Mouse (Mus musculus): Measurements from ENCODE around the gene Plekha5. TPM values are rescaled to one million over a fixed set of nuclear protein-coding genes. Genes with fewer than 3 reads are reported as not detected.

The Plekha5 gene
- 32.4 and 35.5 TPM in 2 replicates for polyA plus RNA-seq (2015; fragmentation: Nextera tagmentation; extraction: Ambion mirVana)

DNA sequence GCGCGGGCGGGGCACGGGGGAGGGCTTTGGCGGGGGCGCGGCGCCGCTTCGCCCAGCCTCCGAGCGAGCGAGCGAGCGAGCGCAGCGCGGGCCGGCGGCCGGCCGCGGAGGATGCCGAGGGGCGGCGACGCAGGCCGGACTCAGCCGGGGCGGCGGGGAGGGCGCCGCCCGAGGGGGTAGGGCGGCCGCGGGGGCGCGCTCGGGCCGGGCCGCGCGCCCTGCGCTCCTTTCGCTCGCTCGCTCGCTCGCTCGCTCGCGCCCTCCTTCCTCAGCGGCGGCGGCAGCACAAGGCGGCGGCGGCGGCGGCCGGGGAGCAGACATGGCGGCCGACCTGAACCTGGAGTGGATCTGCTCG, at the start of gene Plekha5:
Gene Plekha5, plus strand, starts transcription at position 209 of the 355 bp plus-strand sequence.
- peaks cover 6% of the 10 kb centered on the region; the same call in 1 of the 2 replicates for H3K36me3 ChIP-seq (ENCODE audit: control insufficient read depth, insufficient read depth, low read length)
- H3K4me2 ChIP-seq (ENCODE audit: low read depth, low read length) = peak within 1 kb of the TSS; percentile 66
- peak within 1 kb of the TSS; percentile 95 for H3K4me3 ChIP-seq (ENCODE audit: low read length)
- peak; percentile 95 for ATAC-seq (ENCODE audit: low read depth)
- H3K9ac ChIP-seq (ENCODE audit: low read length) = peak within 1 kb of the TSS; percentile 96
- H3K9me3 ChIP-seq (ENCODE audit: control insufficient read depth, low read length) = no peaks in the 10 kb centered on the region
- WGBS = 0% methylated on average over 6 of the region's 65 CpGs
- peaks cover 5% of the 10 kb centered on the region for H3K4me1 ChIP-seq (replicated peaks; ENCODE audit: control insufficient read depth, insufficient read depth, low read length)
- H3K27me3 ChIP-seq (ENCODE audit: control insufficient read depth, insufficient read depth, low read depth, low read length) = no peaks in the 10 kb centered on the region
- peak within 1 kb of the TSS; percentile 90 for H3K27ac ChIP-seq (ENCODE audit: low read length)

DNA sequence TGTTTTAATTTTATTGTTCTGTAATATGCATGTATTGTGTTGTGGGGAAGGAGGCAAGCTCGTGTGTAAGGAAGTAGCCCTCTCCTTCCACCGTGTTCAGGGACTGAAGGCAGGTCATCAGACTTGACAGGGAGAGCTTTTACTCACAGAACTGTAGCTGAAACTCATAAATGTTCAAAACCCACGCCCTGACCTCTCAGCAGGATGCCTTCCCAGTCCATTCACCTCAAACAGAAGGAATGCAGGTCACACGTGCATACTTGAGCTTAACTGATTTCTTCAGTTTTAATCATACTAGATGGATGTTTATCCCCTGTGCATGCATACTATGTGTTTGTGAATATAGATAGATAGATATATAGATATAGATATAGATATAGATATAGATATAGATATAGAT, 48.2 kb upstream of the Plekha5 start:
- Histone ChIP-seq H3K36me3 (ENCODE audit: control insufficient read depth, insufficient read depth, low read length) (no peaks in the 10 kb centered on the region), H3K4me2 (ENCODE audit: low read depth, low read length) (no peak overlapping the region), H3K9me3 (ENCODE audit: control insufficient read depth, low read length) (no peaks in the 10 kb centered on the region; the same call in 1 of the 2 replicates), H3K27me3 (ENCODE audit: control insufficient read depth, insufficient read depth, low read depth, low read length) (no peaks in the 10 kb centered on the region), H3K9ac (ENCODE audit: low read length) (no peak overlapping the region), H3K4me3 (ENCODE audit: low read length) (no peak overlapping the region), H3K27ac (ENCODE audit: low read length) (no peak overlapping the region), H3K4me1 (replicated peaks; ENCODE audit: control insufficient read depth, insufficient read depth, low read length) (no peaks in the 10 kb centered on the region)
- WGBS = 68% methylated on average over 4 of the region's 4 CpGs
- no peak for ATAC-seq (ENCODE audit: low read depth)

DNA sequence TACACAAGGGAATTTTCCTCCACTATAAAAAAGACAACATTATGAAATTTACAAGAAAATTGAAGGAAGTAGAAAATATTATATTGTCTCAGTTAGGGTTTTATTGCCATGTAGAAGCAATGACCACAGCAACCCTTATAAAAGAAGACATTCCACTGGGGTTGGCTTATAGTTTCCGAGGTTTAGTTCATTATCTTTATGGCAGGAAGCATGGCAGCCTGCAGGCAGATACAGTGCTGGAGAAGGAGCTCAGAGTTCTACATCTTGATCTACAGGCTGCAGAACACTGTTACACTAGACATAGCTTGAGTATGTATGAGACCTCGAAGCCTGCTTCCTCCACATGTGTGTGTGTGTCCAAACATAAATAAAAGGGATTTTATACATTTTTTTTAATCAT, 43.3 kb upstream of the Plekha5 start:
- Histone ChIP-seq H3K4me1 (replicated peaks; ENCODE audit: control insufficient read depth, insufficient read depth, low read length) (no peaks in the 10 kb centered on the region), H3K9ac (ENCODE audit: low read length) (no peak overlapping the region), H3K27me3 (ENCODE audit: control insufficient read depth, insufficient read depth, low read depth, low read length) (no peaks in the 10 kb centered on the region), H3K9me3 (ENCODE audit: control insufficient read depth, low read length) (no peaks in the 10 kb centered on the region), H3K4me3 (ENCODE audit: low read length) (no peak overlapping the region), H3K27ac (ENCODE audit: low read length) (no peak overlapping the region), H3K36me3 (ENCODE audit: control insufficient read depth, insufficient read depth, low read length) (no peaks in the 10 kb centered on the region), H3K4me2 (ENCODE audit: low read depth, low read length) (no peak overlapping the region)
- ATAC-seq (ENCODE audit: low read depth) = no peak
- WGBS = 62% methylated on average over 2 of the region's 2 CpGs

DNA sequence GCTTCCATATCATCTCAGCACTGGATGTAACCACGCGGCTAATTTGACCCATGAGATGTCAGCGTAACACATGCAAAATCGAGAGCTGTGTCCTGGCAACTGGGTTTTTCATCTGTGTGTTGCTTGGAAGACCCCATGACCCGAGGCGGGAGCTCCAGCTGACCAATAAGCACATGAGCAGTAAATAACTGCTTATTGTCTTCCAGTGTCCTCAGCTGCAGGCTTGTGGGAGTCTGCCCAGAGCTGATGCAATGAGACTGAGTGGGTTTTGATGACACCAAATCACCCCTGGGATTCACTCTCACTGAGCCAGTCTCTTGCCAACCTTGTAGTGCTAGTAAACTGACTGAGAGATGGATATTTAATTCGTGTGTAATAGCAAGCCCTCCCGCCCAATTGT, 42.7 kb upstream of the Plekha5 start:
- Histone ChIP-seq H3K36me3 (ENCODE audit: control insufficient read depth, insufficient read depth, low read length) (no peaks in the 10 kb centered on the region), H3K27ac (ENCODE audit: low read length) (no peak overlapping the region), H3K9me3 (ENCODE audit: control insufficient read depth, low read length) (no peaks in the 10 kb centered on the region), H3K4me1 (replicated peaks; ENCODE audit: control insufficient read depth, insufficient read depth, low read length) (no peaks in the 10 kb centered on the region), H3K4me2 (ENCODE audit: low read depth, low read length) (no peak overlapping the region), H3K4me3 (ENCODE audit: low read length) (no peak overlapping the region), H3K9ac (ENCODE audit: low read length) (no peak overlapping the region), H3K27me3 (ENCODE audit: control insufficient read depth, insufficient read depth, low read depth, low read length) (no peaks in the 10 kb centered on the region)
- 80% methylated on average over 8 of the region's 8 CpGs for WGBS
- no peak for ATAC-seq (ENCODE audit: low read depth)

DNA sequence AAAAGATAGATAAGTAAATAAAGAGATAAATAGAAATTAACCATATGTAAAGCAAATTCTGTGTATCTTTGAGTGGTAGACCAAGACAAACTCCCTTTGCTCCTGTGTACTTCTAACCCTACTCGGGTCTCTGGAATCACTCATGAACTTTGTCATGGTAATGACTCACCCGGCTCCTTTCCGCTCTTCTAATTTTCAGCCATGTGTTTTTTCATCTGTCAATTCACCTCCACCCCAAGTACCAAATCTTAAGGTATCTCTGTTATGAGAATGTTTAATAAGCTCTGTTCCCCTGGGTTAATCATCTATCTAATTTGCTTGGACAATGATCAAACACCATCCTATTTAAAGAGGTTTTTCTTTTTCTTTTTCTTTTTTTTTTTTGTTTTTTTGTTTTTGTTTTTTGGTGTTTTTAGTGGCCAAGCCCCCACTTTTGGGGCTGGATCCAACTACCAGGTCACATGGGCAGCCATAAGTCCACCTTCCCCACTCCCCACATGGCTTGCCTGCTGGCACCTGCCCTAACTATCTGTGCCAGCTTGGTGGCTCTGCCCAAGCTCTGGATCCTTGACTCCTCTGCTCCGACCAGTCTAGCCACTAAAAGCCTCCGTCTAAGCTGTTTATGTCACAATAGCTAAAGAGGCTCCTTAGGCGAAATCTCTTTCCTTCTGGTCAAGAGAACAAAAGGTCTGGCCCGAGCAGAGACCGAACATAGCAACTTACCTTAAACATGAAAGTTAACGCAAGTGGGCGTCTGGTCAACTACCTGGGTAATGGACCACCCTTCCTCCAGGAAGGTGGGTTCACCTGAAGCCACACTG, 40.1 kb upstream of the Plekha5 start:
- WGBS = 85% methylated on average over 10 of the region's 10 CpGs
- ATAC-seq (ENCODE audit: low read depth) = no peak
- no peaks in the 10 kb centered on the region for H3K4me1 ChIP-seq (replicated peaks; ENCODE audit: control insufficient read depth, insufficient read depth, low read length)
- no peak overlapping the region for H3K4me2 ChIP-seq (ENCODE audit: low read depth, low read length)
- no peak overlapping the region for H3K27ac ChIP-seq (ENCODE audit: low read length)
- no peaks in the 10 kb centered on the region for H3K27me3 ChIP-seq (ENCODE audit: control insufficient read depth, insufficient read depth, low read depth, low read length)
- H3K4me3 ChIP-seq (ENCODE audit: low read length) = no peak overlapping the region
- no peak overlapping the region for H3K9ac ChIP-seq (ENCODE audit: low read length)
- no peaks in the 10 kb centered on the region for H3K9me3 ChIP-seq (ENCODE audit: control insufficient read depth, low read length)
- no peaks in the 10 kb centered on the region for H3K36me3 ChIP-seq (ENCODE audit: control insufficient read depth, insufficient read depth, low read length)

DNA sequence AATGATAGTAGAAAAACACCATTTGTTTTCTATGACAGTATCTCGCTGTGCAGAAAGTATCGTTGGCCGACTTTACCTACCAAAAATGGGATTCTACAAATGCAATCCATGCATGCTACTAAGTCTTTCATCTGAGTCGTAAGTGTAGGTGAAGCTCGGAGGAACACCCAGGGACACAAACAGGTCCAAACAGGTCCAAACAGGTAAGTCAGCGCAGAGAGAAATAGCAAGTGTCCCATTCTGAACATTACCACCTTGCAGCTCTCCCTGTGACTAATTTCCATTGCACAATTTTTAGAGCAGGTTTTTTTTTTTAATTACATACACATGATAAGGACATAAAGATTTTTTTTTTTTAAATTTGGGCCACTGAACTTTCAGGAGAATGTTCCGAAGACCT, 27.2 kb upstream of the Plekha5 start:
- 93% methylated on average over 7 of the region's 7 CpGs for WGBS

DNA sequence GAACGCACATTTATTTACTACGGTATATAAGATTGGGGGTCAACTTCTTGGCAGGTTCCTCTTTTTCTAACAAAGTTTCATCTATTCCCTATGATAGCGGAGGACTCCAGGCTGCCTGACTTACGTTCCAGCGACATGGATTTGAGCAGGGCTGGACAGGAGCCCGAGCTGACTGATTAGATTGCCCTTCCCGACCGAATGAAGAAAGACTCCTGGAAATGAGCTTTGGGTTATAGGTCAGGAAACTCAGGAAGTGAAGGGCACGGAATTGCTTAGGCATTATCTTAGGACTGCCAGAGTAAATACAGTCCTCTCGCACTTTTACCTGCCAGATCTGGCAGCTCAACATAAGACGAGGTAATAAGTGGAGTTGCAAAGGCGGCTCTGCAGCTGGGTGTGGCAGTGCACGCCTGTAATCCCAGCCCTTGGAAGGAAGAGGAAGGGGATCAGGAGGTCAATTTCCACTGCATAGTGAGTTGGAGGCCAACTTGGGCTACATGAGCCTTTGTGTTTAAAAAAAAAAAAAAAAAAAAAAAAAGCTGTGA, 21.0 kb upstream of the Plekha5 start:
- 0 out of 2 replicates have a peak, but pooled peaks have one; percentile 10 for ATAC-seq (ENCODE audit: low read depth)
- H3K36me3 ChIP-seq (ENCODE audit: control insufficient read depth, insufficient read depth, low read length) = no peaks in the 10 kb centered on the region
- no peaks in the 10 kb centered on the region for H3K9me3 ChIP-seq (ENCODE audit: control insufficient read depth, low read length)
- 45% methylated on average over 13 of the region's 13 CpGs for WGBS
- H3K27me3 ChIP-seq (ENCODE audit: control insufficient read depth, insufficient read depth, low read depth, low read length) = no peaks in the 10 kb centered on the region
- H3K4me1 ChIP-seq (replicated peaks; ENCODE audit: control insufficient read depth, insufficient read depth, low read length) = no peaks in the 10 kb centered on the region
- no peak overlapping the region for H3K27ac ChIP-seq (ENCODE audit: low read length)
- H3K9ac ChIP-seq (ENCODE audit: low read length) = no peak overlapping the region
- no peak overlapping the region for H3K4me3 ChIP-seq (ENCODE audit: low read length)
- no peak overlapping the region for H3K4me2 ChIP-seq (ENCODE audit: low read depth, low read length)

More for the DNA sequence above, 27.2 kb upstream of the Plekha5 start:
- no peak overlapping the region for H3K4me3 ChIP-seq (ENCODE audit: low read length)
- no peaks in the 10 kb centered on the region for H3K4me1 ChIP-seq (replicated peaks; ENCODE audit: control insufficient read depth, insufficient read depth, low read length)
- H3K9me3 ChIP-seq (ENCODE audit: control insufficient read depth, low read length) = no peaks in the 10 kb centered on the region
- no peaks in the 10 kb centered on the region for H3K27me3 ChIP-seq (ENCODE audit: control insufficient read depth, insufficient read depth, low read depth, low read length)
- ATAC-seq (ENCODE audit: low read depth) = no peak
- no peak overlapping the region for H3K4me2 ChIP-seq (ENCODE audit: low read depth, low read length)
- no peaks in the 10 kb centered on the region for H3K36me3 ChIP-seq (ENCODE audit: control insufficient read depth, insufficient read depth, low read length)
- no peak overlapping the region for H3K27ac ChIP-seq (ENCODE audit: low read length)
- H3K9ac ChIP-seq (ENCODE audit: low read length) = no peak overlapping the region

DNA sequence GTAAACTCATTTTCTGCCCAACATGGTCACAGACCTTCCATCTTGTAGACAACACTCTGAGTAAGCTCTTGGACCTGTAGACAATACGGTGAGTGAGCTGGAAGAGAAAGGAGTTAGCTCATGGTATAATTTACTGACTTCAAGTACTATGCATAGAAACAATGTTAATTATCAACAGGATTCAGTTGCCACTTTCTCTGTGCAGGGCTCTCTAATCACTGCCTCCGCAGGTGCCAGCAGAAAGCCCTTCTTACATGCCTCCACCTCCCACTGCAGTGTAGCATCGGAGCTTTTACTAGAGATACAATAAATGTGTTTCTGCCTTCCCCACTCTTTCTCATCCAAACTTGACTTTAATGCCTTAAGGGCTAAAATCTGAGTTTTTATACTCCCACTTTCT, 11.9 kb upstream of the Plekha5 start:
- Histone ChIP-seq H3K9ac (ENCODE audit: low read length) (no peak overlapping the region), H3K27ac (ENCODE audit: low read length) (no peak overlapping the region), H3K4me3 (ENCODE audit: low read length) (no peak overlapping the region), H3K4me1 (replicated peaks; ENCODE audit: control insufficient read depth, insufficient read depth, low read length) (no peaks in the 10 kb centered on the region), H3K9me3 (ENCODE audit: control insufficient read depth, low read length) (peaks cover 3% of the 10 kb centered on the region; the same call in 1 of the 2 replicates), H3K36me3 (ENCODE audit: control insufficient read depth, insufficient read depth, low read length) (no peaks in the 10 kb centered on the region), H3K27me3 (ENCODE audit: control insufficient read depth, insufficient read depth, low read depth, low read length) (no peaks in the 10 kb centered on the region), H3K4me2 (ENCODE audit: low read depth, low read length) (no peak overlapping the region)
- no peak for ATAC-seq (ENCODE audit: low read depth)
- 81% methylated on average over 3 of the region's 3 CpGs for WGBS

DNA sequence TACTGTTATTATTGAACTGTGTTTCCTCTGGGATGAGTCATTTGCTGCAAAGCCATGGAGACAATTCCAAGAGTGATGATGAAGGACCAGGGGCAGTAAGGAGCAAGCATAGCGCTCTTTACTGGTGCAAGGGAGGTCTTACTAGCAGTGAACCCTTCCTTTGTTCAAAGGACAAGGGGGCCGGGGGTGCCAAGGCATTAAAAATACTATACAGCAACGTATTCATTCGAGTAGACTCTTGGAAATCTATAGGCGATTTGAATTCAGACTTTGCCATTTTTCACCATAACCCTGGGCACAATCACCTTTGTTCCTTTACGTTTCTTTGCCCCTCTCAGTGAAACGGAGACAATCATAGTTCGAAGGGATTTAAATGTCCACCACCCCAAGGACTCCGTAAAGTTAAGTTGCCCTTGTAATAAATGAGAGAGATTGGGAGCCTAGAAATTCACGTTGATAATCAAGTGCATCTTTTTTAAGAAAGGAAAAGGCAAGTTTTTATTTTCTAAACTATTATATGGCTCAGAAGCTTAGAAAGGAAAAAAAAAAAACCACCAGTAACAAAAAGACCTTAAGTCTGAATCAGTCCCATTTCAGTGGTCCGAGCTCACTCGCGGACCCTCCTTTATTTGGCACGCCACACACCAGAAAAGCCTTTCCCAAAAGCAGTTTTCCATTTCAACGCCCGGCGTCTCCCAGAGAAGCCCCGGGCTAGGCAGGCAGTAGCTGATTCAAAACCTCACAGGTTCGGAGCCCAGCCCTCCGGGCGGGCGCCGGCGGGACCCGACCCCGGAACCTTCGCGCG, 611 bp upstream of the Plekha5 start:
- H3K4me2 ChIP-seq (ENCODE audit: low read depth, low read length) = peak overlapping the region; percentile 66
- 14% methylated on average over 29 of the region's 29 CpGs for WGBS
- H3K27me3 ChIP-seq (ENCODE audit: control insufficient read depth, insufficient read depth, low read depth, low read length) = no peaks in the 10 kb centered on the region
- peak overlapping the region; percentile 96 for H3K9ac ChIP-seq (ENCODE audit: low read length)
- no peaks in the 10 kb centered on the region for H3K9me3 ChIP-seq (ENCODE audit: control insufficient read depth, low read length)
- no peak for ATAC-seq (ENCODE audit: low read depth)
- H3K27ac ChIP-seq (ENCODE audit: low read length) = peak overlapping the region; percentile 90
- H3K4me1 ChIP-seq (replicated peaks; ENCODE audit: control insufficient read depth, insufficient read depth, low read length) = peaks cover 5% of the 10 kb centered on the region
- H3K4me3 ChIP-seq (ENCODE audit: low read length) = peak overlapping the region; percentile 95
- 0 out of 2 replicates have a peak, but pooled peaks cover 3% of the 10 kb centered on the region for H3K36me3 ChIP-seq (ENCODE audit: control insufficient read depth, insufficient read depth, low read length)
